Mouse (Mus musculus): ENCODE data around the gene Gfra1. TPM values are rescaled to one million over a fixed set of nuclear protein-coding genes. Genes with fewer than 3 reads are reported as not detected.

Gene Gfra1
- total RNA-seq, 1 experiment from 2014 or later: 0.40 TPM

GRCm38 (mm10) chr19:58451323-58451722 lies 4.4 kb downstream of the Gfra1 start:
- ATAC-seq (replicated peaks in 1 of 2; ENCODE audit: insufficient read depth in 1 of 2, low FRiP score in 2 of 2, low TSS enrichment in 1 of 2, low read depth in 1 of 2, poor library complexity in 2 of 2, severe bottlenecking in 2 of 2): no peak

- no peak for ATAC-seq (replicated peaks in 1 of 2; ENCODE audit: insufficient read depth in 1 of 2, low FRiP score in 2 of 2, low TSS enrichment in 1 of 2, low read depth in 1 of 2, poor library complexity in 2 of 2, severe bottlenecking in 2 of 2)
Measured at GRCm38 (mm10) chr19:58450716-58451115, 5.0 kb downstream of the Gfra1 start.

GRCm38 (mm10) chr19:58442785-58443732 lies 12.7 kb downstream of the Gfra1 start:
- no peak for ATAC-seq (replicated peaks in 1 of 2; ENCODE audit: insufficient read depth in 1 of 2, low FRiP score in 2 of 2, low TSS enrichment in 1 of 2, low read depth in 1 of 2, poor library complexity in 2 of 2, severe bottlenecking in 2 of 2)

GRCm38 (mm10) chr19:58441785-58442184 lies 13.9 kb downstream of the Gfra1 start:
- ATAC-seq (replicated peaks in 1 of 2; ENCODE audit: insufficient read depth in 1 of 2, low FRiP score in 2 of 2, low TSS enrichment in 1 of 2, low read depth in 1 of 2, poor library complexity in 2 of 2, severe bottlenecking in 2 of 2): no peak

DNA sequence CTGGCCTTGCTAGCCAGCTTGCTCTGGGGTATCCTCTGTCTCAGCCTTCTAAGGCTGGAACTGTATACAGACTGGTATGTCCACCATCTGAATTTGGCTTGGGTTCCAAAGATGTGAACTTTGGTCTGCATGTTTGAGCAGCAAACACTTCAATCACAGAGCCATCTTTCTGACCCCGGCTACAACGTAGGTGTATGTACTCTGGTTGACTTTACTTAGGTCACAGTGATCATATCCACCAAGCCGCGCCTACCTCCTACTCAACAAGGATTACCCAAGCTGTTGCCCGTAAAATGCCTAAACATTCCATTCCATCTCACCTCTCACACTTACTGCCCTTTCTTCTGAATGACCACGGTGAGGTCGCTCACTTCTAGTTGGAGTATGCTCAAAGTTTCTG lies 14.5 kb downstream of the Gfra1 start:
- no peak for ATAC-seq (replicated peaks in 1 of 2; ENCODE audit: insufficient read depth in 1 of 2, low FRiP score in 2 of 2, low TSS enrichment in 1 of 2, low read depth in 1 of 2, poor library complexity in 2 of 2, severe bottlenecking in 2 of 2)

- no peak for ATAC-seq (replicated peaks in 1 of 2; ENCODE audit: insufficient read depth in 1 of 2, low FRiP score in 2 of 2, low TSS enrichment in 1 of 2, low read depth in 1 of 2, poor library complexity in 2 of 2, severe bottlenecking in 2 of 2)
Measured at GRCm38 (mm10) chr19:58438762-58439161, 16.9 kb downstream of the Gfra1 start.

GRCm38 (mm10) chr19:58437441-58438071 lies 18.2 kb downstream of the Gfra1 start:
- ATAC-seq (replicated peaks in 1 of 2; ENCODE audit: insufficient read depth in 1 of 2, low FRiP score in 2 of 2, low TSS enrichment in 1 of 2, low read depth in 1 of 2, poor library complexity in 2 of 2, severe bottlenecking in 2 of 2): no peak

DNA sequence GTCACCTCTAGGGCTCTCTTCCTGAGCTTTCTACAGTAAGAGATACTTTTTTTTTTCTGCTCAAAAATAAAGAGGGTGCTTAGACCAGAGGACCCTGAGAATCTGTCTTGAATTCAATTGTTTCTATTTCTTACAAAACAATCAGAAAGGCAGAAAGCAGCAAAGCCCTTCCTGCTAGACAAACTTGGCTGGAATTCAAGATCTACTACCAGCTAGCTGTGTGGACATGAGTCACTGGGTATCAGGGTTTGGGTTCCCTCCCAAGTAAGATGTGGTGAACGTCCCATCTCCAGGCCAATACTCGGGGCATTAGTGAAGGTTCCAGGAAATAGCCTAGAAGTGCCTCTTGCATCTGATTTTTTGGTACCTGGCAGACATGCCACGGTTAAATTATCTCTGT lies 18.8 kb downstream of the Gfra1 start:
- no peak for ATAC-seq (replicated peaks in 1 of 2; ENCODE audit: insufficient read depth in 1 of 2, low FRiP score in 2 of 2, low TSS enrichment in 1 of 2, low read depth in 1 of 2, poor library complexity in 2 of 2, severe bottlenecking in 2 of 2)

DNA sequence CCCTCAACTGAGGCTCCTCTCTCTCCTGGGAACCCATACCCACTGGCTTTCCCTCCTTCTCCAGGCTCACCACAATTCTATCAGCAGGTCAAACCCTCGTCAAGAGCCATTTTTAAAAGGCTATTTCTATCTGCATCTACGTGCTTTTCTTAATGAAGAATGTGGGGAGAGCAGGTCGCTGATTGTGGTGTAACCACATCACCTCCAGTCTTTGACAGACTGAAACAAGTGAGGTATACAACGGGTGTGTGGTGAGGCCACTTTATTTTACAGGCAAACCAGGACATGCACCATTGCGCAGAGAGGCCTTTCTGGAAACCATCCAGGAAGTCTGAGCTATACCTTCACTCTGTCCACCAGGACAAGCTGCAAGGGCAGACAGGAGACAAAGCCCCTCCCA lies 19.8 kb downstream of the Gfra1 start:
- ATAC-seq (replicated peaks in 1 of 2; ENCODE audit: insufficient read depth in 1 of 2, low FRiP score in 2 of 2, low TSS enrichment in 1 of 2, low read depth in 1 of 2, poor library complexity in 2 of 2, severe bottlenecking in 2 of 2): no peak

DNA sequence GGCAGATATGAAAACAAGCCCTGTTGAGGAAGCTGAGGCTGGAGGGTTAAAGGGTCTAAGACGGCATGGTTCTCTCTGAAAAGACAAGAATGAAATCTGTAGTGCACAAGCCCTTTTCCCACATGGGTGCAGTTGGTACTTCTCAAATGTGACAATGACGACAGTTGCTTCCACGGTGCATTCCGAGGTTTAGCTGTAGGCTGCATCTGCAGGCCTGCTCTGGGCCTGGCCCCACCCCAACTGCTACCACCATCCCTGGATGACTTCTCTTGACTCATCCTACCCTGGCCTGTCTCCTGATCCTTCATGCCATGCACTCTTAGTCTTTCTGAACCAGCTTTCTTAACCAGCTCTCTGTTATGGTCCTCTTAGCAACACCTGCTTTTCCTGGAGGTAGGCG lies 22.9 kb downstream of the Gfra1 start:
- ATAC-seq (replicated peaks in 1 of 2; ENCODE audit: insufficient read depth in 1 of 2, low FRiP score in 2 of 2, low TSS enrichment in 1 of 2, low read depth in 1 of 2, poor library complexity in 2 of 2, severe bottlenecking in 2 of 2): no peak

DNA sequence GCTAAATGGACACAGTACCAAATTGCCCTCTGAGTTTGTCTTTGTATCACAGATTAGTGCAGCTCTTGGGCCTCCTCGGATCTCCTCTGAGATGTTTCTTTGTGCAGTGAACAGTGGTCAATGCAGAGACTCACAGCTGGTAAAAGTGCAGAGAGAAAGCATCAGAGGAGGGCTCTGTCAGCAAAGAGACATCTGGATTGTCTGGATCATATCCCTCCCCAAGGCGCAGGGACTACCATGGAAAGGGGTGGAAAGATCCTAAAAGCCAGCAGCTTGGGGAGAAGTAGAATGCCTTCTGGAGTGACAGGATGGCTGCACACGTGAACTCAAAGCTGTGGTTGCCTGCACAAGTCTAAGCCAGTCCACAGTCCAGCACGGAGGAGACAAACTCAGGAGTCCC lies 27.2 kb downstream of the Gfra1 start:
- ATAC-seq (replicated peaks in 1 of 2; ENCODE audit: insufficient read depth in 1 of 2, low FRiP score in 2 of 2, low TSS enrichment in 1 of 2, low read depth in 1 of 2, poor library complexity in 2 of 2, severe bottlenecking in 2 of 2): no peak

GRCm38 (mm10) chr19:58427348-58427747 lies 28.4 kb downstream of the Gfra1 start:
- no peak for ATAC-seq (replicated peaks in 1 of 2; ENCODE audit: insufficient read depth in 1 of 2, low FRiP score in 2 of 2, low TSS enrichment in 1 of 2, low read depth in 1 of 2, poor library complexity in 2 of 2, severe bottlenecking in 2 of 2)

- ATAC-seq (replicated peaks in 1 of 2; ENCODE audit: insufficient read depth in 1 of 2, low FRiP score in 2 of 2, low TSS enrichment in 1 of 2, low read depth in 1 of 2, poor library complexity in 2 of 2, severe bottlenecking in 2 of 2): no peak
Measured at GRCm38 (mm10) chr19:58424928-58425327, 30.8 kb downstream of the Gfra1 start.

GRCm38 (mm10) chr19:58424179-58424578 lies 31.5 kb downstream of the Gfra1 start:
- ATAC-seq (replicated peaks in 1 of 2; ENCODE audit: insufficient read depth in 1 of 2, low FRiP score in 2 of 2, low TSS enrichment in 1 of 2, low read depth in 1 of 2, poor library complexity in 2 of 2, severe bottlenecking in 2 of 2): no peak

GRCm38 (mm10) chr19:58422916-58423493 lies 32.7 kb downstream of the Gfra1 start:
- no peak for ATAC-seq (replicated peaks in 1 of 2; ENCODE audit: insufficient read depth in 1 of 2, low FRiP score in 2 of 2, low TSS enrichment in 1 of 2, low read depth in 1 of 2, poor library complexity in 2 of 2, severe bottlenecking in 2 of 2)

- ATAC-seq (replicated peaks in 1 of 2; ENCODE audit: insufficient read depth in 1 of 2, low FRiP score in 2 of 2, low TSS enrichment in 1 of 2, low read depth in 1 of 2, poor library complexity in 2 of 2, severe bottlenecking in 2 of 2): no peak
Measured at GRCm38 (mm10) chr19:58419685-58420084, 36.0 kb downstream of the Gfra1 start.

GRCm38 (mm10) chr19:58419278-58419677 lies 36.4 kb downstream of the Gfra1 start:
- ATAC-seq (replicated peaks in 1 of 2; ENCODE audit: insufficient read depth in 1 of 2, low FRiP score in 2 of 2, low TSS enrichment in 1 of 2, low read depth in 1 of 2, poor library complexity in 2 of 2, severe bottlenecking in 2 of 2): no peak

DNA sequence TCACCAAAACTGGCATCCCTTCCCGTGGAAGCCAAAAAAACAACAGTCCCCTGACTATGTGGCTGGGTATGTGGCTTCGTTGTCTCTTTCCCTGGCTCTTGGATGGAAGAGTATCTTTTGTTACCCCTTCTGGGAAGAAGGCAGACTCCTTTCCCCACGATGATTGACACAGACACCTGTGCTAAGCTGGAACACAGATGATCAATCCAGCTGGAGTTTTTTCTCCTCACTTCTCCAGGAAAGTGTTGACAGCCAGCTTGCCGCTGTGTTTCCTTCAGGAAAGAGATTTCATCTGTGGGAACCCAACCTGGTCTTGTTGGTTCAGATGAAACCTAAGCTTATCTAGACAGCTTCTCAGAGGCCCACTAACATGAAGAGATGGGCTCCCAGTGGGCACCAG lies 40.5 kb downstream of the Gfra1 start:
- peak in 1 of 2 experiments; percentile 4; a peak in 2 of 4 replicates for ATAC-seq (replicated peaks in 1 of 2; ENCODE audit: insufficient read depth in 1 of 2, low FRiP score in 2 of 2, low TSS enrichment in 1 of 2, low read depth in 1 of 2, poor library complexity in 2 of 2, severe bottlenecking in 2 of 2)

All from hematopoietic stem cell, adult 5-6 weeks (primary cell).